Comparison of ENCODE assay signal across 17 mouse cellular contexts in genomic region chr7:73664962-73665361, GRCm38 (mm10).
"Had no signal": no experiment of that assay in that cellular context is flagged by ENCODE, and none has a peak within 500 bp of the region (broad histone marks: within the 10 kb centered on the region; RNA-seq: fewer than 3 reads in every experiment).

No protein-coding gene starts in this region.

- H3K4me3 ChIP-seq: lung, embryonic 15.5 days; megakaryocyte, embryonic 14.5 days; midbrain, embryonic 13.5 days; midbrain, embryonic 15.5 days; neural tube, embryonic 12.5 days; stomach, embryonic 15.5 days had no signal

- H3K27me3 ChIP-seq: lung, embryonic 15.5 days; midbrain, embryonic 13.5 days; midbrain, embryonic 15.5 days; neural tube, embryonic 12.5 days; stomach, embryonic 15.5 days had no signal

- H3K9me3 ChIP-seq: lung, embryonic 15.5 days; megakaryocyte, embryonic 14.5 days; midbrain, embryonic 13.5 days; midbrain, embryonic 15.5 days; neural tube, embryonic 12.5 days; stomach, embryonic 15.5 days had no signal

- H3K27ac ChIP-seq: lung, embryonic 15.5 days; macrophage; midbrain, embryonic 13.5 days; midbrain, embryonic 15.5 days; neural tube, embryonic 12.5 days; stomach, embryonic 15.5 days; stomach, postnatal 0 days had no signal

- DNase-seq: lung, adult 2 months; lung, postnatal 14 days; lung, postnatal 36 days; right cerebral cortex, postnatal 14 days; thymus, adult 2 months; thymus, postnatal 25 days; thymus, postnatal 4 days had no signal

- H3K4me1 ChIP-seq: megakaryocyte, embryonic 14.5 days; midbrain, embryonic 15.5 days; neural tube, embryonic 12.5 days; stomach, embryonic 15.5 days had no signal

- H3K36me3 ChIP-seq: lung, embryonic 15.5 days; midbrain, embryonic 13.5 days; midbrain, embryonic 15.5 days; neural tube, embryonic 12.5 days; stomach, embryonic 15.5 days had no signal

- H3K9ac ChIP-seq: lung, embryonic 15.5 days; midbrain, embryonic 13.5 days; midbrain, embryonic 15.5 days; neural tube, embryonic 12.5 days; stomach, embryonic 15.5 days had no signal

- ATAC-seq: lung, postnatal 0 days; midbrain, embryonic 13.5 days; midbrain, embryonic 15.5 days had no signal

- H3K4me2 ChIP-seq: lung, embryonic 15.5 days; midbrain, embryonic 11.5 days; midbrain, embryonic 13.5 days; midbrain, embryonic 15.5 days; neural tube, embryonic 12.5 days; stomach, embryonic 15.5 days had no signal
